Mouse (Mus musculus): ENCODE data around the gene Hpd.

Hpd gene

GRCm38 (mm10) chr5:123137044-123137909 is 45.2 kb downstream of the Hpd start:
- in situ Hi-C loops (cut with MboI; ENCODE audit: low sequenced_read_pairs), result no loop called here

GRCm38 (mm10) chr5:123136361-123137043 is 46.0 kb downstream of the Hpd start:
- in situ Hi-C loops (cut with MboI; ENCODE audit: low sequenced_read_pairs), result no loop called here

DNA sequence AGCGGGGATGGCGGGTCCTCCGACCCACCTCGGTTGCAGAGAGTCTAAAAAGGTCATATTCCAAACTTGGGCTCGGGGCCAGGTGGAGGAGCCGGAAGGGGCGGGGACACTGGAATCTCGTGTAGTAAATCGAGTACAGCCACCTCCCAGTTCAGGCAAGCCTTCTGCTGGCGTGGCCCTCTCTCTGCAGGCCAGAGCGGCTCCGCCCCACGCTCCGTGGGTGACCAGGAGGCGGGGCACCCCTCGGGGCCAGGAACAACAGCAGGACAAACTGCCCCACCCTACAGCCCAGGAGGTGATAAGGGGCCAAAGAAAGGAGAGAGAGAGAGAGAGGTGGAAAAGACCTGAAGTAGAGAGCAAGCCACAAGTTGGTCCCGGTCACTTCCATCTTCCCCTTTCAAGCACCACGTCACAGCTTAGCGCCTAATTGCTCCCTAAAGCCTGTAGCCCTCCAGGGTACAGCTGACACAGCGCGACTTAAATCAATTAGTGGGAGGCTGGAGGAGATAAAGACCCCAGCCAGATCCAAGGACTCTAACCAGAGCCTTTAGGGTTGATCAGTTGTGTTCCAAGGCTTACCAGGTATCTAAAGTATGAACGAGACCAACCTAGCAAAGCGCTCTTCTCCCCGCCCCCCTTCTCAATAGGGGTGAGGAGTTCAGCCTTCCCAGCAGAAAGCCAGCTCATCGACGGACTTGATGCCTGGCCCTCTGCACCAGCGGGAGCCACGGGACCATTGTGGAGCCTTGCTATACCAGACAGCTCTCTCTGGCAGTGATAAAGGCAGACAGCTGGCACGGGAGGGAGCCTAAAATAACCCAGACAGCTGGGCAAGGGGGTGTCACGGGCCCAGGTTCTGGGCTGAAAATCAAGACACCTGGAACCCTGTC is 46.8 kb downstream of the Hpd start:
- in situ Hi-C loops (cut with MboI; ENCODE audit: low sequenced_read_pairs), result no loop called here

DNA sequence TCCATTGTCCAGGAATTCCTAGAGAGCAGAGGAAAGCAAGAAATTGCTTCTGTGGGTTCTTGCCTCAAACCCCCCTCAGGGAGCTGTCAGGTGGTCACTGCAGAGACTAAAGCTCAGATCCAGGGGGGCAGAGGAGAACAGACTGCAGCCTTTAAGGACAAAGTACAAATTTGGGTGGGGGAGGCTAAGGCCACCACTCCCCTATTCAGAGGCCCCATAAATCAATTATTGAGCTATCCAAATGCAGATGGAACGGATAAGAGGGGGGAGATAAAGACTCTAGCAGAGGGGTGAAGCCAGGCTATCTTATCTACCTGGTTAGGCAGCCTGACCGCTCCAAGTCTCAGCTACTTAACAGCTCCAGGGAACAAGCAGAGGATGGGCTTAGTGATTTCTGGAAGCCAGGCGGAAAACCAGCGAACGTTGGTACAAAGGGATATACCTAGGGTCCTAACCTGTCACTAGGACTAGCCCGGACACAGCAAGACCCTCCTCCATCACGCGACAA is 47.6 kb downstream of the Hpd start:
- in situ Hi-C loops (cut with MboI; ENCODE audit: low sequenced_read_pairs), result no loop called here

DNA sequence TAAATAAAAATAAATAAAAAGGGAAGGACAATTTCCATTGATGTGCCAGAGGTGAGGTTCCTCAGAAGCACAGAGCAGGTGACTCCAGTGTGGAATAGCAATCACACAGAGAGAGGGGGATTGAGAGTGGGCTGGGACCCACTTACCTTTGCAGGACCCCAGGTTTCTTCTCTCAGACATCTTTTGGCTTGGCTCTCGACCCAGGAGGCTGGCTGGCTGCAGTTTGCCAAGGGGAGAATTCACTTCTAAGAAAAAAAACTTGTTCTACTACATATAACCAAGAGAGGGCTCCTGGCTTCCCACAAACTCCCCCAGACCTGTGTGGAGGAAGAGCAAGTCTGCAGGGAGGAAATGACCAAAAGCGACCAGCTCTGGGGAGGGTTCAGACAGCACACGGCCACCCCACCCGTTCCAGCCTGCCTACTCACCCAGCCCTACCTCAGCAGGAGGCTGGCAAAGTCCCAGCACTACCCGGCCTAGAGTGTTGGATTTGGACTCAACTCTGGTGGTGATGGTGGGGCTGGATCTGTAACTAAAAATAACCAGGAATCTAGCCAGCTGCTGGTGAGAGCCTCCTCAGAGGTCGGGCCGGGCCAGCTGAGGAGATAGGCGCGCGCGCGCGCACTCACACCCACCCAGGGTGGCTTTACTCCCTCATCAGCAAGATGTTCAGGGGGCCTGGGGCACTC is 48.2 kb downstream of the Hpd start:
- in situ Hi-C loops (cut with MboI; ENCODE audit: low sequenced_read_pairs), result no loop called here

GRCm38 (mm10) chr5:123133784-123134143 is 48.8 kb downstream of the Hpd start:
- in situ Hi-C loops (cut with MboI; ENCODE audit: low sequenced_read_pairs), result no loop called here

GRCm38 (mm10) chr5:123133083-123133783 is 49.3 kb downstream of the Hpd start:
- in situ Hi-C loops (cut with MboI; ENCODE audit: low sequenced_read_pairs), result no loop called here

- in situ Hi-C loops (cut with MboI; ENCODE audit: low sequenced_read_pairs), result no loop called here
Measured at GRCm38 (mm10) chr5:123132308-123133071, 50.0 kb downstream of the Hpd start, which contains the start of gene Rhof. Gene Rhof, minus strand, starts transcription at chr5:123132692.

DNA sequence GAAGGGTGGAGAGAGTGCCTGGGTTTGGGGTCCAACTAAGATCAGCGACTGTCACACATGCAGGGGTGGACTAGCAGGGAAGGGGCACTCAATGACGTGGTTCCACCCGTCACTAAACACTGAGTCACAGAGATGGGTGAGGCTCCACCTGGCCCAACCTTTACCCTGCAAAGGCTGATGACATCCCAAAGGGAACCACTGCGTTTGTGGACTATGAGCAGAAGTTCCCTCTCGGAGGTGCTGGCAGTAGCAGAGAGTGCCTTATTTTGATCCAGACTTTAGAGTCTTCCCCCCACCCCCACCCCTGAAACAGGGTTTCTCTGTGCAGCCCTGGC is 51.7 kb downstream of the Hpd start:
- in situ Hi-C loops (cut with MboI; ENCODE audit: low sequenced_read_pairs), result no loop called here

- in situ Hi-C loops (cut with MboI; ENCODE audit: low sequenced_read_pairs), result no loop called here
Measured at GRCm38 (mm10) chr5:123130030-123130813, 52.3 kb downstream of the Hpd start.

DNA sequence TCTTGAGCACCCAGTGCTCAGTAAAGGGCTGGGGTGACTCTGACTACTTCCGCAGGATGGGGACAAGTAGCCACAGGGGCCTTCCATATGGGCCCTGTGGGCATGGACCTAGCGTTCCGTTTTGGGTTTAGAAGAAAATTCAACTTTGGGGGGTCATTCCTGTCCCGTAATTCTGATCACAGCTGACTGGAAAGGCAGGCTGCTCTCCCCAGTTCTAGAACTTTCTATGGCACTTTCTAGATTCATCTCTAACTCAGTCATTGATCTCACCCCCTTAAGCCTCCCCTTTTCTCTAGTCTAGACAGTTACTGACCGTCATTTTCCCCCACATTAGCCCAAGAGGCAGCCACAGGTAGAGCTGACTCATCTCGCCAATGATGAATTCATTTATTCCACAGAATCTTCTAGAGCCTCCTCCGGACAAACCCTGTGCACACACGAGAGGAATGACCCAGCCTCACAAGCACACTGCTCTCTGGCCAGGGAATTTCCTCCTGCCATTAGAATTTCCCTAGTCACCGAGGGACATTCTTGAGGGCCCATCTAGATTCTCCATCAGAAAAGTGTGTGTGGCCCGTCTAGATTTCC is 53.3 kb downstream of the Hpd start:
- in situ Hi-C loops (cut with MboI; ENCODE audit: low sequenced_read_pairs), result no loop called here

GRCm38 (mm10) chr5:123128426-123129169 is 53.9 kb downstream of the Hpd start:
- in situ Hi-C loops (cut with MboI; ENCODE audit: low sequenced_read_pairs), result no loop called here

- in situ Hi-C loops (cut with MboI; ENCODE audit: low sequenced_read_pairs), result no loop called here
Measured at GRCm38 (mm10) chr5:123127031-123127430, 55.5 kb downstream of the Hpd start.

DNA sequence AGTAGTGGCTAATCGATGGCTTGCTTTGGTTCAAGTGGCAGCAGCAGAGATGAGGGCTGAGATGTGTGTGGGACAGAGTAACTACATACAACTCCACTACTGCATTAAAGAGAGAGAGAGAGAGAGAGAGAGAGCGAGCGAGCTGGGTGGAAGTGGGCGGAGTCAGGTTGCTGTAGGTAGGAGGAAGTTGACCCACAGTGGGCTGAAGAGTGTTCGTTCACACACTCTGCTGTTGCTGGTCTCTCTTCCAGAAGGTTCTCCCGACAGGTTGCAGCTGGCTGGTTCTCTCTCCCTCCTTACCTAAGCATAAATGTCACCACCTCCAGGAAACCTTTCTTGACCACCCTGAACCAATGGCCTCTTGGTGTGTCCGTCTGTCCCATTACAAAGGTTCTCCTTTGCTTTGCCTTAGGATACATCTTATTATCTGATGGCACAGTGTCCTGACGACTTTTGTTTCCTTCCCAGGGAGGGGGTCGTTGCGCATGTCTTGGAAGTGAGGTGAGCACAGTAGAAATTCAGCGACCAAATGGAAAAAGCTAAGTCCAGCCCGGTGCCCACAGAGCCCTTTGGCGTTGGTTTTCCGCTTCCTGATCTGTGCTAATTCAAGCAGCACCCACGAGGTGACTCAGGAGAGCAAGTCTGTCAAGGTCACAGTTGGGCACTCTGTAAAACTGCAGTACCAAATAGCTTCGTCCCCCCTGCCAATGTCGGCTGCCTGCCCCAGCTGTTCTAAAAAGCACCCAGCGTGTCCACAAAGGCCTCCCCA is 56.7 kb downstream of the Hpd start:
- in situ Hi-C loops (cut with MboI; ENCODE audit: low sequenced_read_pairs), result no loop called here

- in situ Hi-C loops (cut with MboI; ENCODE audit: low sequenced_read_pairs), result no loop called here
Measured at GRCm38 (mm10) chr5:123125105-123125504, 57.4 kb downstream of the Hpd start.

- in situ Hi-C loops (cut with MboI; ENCODE audit: low sequenced_read_pairs), result no loop called here
Measured at GRCm38 (mm10) chr5:123122181-123122580, 60.3 kb downstream of the Hpd start.
